Mouse (Mus musculus) gastrocnemius, postnatal 10 days (tissue): ENCODE data around the gene Dip2b. TPM values are rescaled to one million over a fixed set of nuclear protein-coding genes. Genes with fewer than 3 reads are reported as not detected.
"Not testable (repeated sequence)": the region's sequence is repeated elsewhere in the genome, so short reads cannot be mapped to it uniquely, and the experiment has no call there.

Experiments used
- DNase-seq: peaks from one replicate; pipeline ENCODE4 v3.0.0; 2021; ENCODE audit warnings: mixed read lengths
- total RNA-seq, 2 experiments: library from RNA; stranded (reverse); gene quantifications; 2 replicates each; pipeline ENCODE4 v1.2.3; 2021

Gene Dip2b
- total RNA-seq, 2 experiments from 2014 or later: 17.5 to 19.3 TPM

GRCm38 (mm10) chr15:100220916-100221315 lies 182.5 kb downstream of the Dip2b start:
- no peak for DNase-seq

DNA sequence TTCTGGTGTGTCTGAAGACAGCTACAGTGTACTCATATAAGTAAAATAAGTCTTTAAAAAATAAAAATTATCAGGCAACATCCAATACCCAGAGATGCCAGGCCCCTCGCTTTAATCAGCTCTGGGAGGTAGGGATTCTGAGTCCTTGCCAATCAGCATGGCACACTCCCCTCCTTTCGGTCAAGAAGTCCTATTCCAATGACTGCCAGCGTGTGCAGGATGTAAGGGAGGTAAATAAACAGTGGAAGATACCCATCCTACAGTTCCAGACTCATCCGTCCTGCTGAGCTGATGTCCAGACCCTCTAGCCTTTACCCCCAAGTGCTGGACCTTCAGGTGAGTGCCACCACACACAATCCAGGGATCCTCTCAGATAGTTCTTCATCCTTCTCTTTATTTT lies 186.9 kb downstream of the Dip2b start:
- no peak for DNase-seq

- no peak for DNase-seq
Observed at GRCm38 (mm10) chr15:100225891-100226290, 187.4 kb downstream of the Dip2b start.

DNA sequence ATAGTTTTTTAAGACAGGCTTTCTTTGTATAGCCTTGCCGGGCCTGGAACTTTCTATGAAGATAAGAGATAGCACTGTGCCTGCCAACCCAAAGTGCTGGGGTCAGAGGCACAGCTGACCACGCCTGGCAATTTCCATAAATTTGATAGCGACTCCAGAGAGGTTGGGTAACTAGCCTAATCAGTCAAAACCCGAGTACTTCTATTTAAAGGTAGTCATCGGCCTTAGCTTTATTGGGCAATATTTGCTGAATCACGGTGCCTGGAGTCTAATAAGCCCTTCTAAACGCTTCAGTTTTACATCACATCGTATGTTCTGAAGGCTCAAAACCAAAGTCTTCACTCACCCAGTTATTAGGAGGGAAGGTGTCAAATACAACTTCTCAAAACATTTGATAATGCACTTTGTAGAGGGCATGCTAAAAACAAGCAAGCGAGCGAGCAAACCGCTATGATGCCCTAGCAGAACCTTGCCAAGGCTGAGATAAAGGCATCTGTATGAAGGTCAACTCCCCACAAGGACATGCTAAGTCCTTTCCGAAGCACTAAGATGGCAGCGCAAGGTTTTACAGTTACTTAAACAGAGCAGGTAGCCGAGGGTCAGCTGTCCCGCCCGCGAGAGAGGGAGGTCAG lies 188.7 kb downstream of the Dip2b start:
- DNase-seq: peak; percentile 13

GRCm38 (mm10) chr15:100227663-100228534 lies 189.4 kb downstream of the Dip2b start, which contains the start of gene Atf1:
Gene Atf1 (plus strand): TSS chr15:100227819.
- peak; percentile 97 for DNase-seq

DNA sequence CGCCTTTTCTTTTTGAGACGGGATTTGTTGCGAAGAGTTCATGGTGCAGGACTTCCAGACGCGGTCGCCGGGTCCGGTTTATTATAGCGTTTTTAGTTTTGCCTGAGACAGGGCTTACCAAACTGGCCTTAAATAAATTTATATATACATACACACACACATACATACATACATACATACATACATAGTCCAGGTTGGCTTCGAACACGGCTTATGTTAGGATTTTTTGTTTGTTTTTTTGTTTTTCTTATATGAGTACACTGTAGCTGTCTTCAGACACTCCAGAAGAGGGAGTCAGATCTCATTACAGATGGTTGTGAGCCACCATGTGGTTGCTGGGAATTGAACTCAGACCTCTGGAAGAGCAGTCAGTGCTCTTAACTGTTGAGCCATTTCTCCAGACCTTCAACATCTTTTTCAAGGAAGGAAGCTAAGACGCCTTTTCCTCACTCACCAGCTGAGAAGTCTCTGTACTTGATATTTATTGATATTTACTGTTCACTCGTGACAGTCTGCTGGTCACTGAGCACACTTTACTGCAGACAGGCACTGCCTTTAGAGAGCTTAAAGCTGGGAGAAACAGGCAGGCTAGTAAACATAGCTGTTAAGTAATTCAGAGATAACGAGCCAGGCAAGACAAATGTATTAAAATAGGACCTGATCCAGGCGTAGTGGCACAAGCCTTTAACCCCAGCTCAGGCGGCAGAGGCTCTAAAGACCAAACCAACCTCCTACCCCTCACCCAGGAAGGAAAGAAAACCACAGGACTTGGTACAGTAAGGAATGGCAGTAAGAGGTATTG lies 190.3 kb downstream of the Dip2b start:
- DNase-seq: no peak

GRCm38 (mm10) chr15:100230655-100231054 lies 192.2 kb downstream of the Dip2b start:
- no peak for DNase-seq

- DNase-seq: no peak
Observed at GRCm38 (mm10) chr15:100231616-100232525, 193.4 kb downstream of the Dip2b start.

- no peak for DNase-seq
Observed at GRCm38 (mm10) chr15:100235208-100235965, 196.9 kb downstream of the Dip2b start.

DNA sequence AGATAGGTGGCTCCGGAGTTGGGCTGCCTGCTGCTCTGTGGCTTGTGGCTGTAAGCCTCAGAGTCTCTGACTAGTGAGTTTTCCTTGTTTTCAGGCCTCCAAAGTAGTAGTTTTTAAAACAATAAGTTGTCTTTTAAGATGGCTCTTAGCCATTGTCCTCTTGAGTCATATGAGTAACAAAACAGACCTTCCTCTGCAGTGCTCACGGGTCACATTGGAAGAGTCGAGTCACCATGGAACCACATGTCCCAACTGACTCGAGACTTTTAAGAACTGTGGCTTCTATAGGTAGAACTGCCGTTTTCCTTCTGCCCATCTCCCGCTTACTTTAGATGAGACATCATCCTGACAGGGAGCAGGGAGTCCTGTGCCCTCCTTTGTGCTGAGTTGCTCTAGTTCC lies 198.5 kb downstream of the Dip2b start:
- DNase-seq: no peak

DNA sequence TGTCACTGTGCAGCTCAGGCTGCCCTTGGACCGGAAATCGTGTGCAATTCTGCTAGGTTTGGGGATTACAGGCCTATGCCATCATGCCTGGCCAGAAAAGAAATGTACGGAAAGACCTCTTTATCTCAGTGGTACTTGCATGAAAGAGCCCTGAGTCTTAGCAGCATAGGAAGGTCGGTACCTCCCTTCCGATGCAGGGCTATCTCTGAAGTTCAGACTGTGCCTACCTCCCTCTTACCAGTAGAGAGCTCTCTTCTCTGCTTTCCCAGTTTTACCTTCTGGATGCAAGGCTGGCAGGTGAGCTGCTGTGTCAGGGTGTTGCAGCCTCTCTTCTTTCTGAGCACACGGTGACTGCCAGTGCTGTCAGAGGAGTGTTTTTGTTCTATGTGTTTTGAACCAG lies 203.3 kb downstream of the Dip2b start:
- DNase-seq: no peak

- no peak for DNase-seq
Observed at GRCm38 (mm10) chr15:100245951-100246350, 207.5 kb downstream of the Dip2b start.

GRCm38 (mm10) chr15:100247296-100247695 lies 208.8 kb downstream of the Dip2b start:
- no peak for DNase-seq

DNA sequence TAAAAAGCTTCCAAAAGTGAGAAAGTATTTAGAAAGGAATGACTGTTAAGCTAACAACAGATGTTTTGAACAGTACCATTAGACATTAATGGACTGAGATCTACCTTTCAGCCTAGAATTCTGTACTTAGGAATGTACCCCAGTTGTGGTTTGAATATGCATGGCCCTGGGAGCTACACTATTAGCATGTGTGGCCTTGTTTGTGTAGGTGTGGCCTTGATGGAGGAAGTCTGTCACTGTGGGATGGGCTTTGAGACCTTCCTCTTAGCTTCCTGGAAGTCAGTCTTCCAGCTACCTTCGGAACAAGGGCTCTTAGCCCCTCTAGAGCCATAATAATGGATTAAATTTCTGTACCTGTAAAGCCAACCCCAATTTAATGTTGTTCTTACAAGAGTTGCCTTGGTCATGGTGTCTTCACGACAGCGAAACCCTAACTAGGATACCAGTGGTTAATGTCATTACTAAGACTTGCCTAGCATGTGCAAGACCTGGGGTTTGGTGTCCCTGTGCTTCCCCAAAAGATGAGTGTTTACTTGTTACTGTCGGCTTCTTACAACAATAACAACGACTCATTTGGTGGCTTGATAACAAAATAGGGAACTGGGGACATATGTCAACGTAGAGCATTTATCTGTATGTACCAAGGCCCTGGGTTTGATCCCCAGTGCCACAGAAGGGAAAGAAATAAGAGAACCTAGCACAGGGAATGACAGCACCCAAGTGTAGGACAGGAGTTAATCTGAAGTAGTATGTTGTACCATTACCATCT lies 210.4 kb downstream of the Dip2b start:
- DNase-seq: no peak

DNA sequence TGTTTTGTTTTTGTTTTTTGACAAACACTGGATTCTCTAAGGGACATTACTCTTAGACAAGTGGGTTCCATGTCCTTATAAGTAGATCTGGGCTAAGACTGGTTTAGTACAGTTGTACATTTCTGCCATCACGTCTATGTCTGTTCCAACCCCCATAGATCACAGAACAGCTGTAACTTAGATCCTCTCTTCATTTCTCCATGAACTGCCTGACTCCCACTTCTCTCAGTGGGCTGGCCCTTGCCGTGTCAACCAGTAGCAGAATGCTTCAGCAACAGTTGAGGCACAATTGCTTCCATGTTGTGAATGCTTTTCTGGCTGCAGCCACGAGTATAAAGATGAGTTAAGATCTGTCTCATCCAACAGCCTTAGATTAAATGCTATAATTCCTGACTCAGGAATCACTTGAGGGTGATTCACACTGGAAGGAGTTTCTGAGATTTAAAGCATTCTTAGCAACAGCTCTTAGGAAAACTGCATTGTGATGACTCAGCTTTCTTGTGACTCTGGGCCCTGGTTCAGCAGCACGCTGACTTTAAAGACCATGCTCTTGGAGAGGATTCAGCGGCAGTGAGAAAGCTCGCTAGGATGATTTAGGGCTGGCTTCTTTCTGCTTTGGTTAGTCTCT lies 212.8 kb downstream of the Dip2b start:
- no peak for DNase-seq

DNA sequence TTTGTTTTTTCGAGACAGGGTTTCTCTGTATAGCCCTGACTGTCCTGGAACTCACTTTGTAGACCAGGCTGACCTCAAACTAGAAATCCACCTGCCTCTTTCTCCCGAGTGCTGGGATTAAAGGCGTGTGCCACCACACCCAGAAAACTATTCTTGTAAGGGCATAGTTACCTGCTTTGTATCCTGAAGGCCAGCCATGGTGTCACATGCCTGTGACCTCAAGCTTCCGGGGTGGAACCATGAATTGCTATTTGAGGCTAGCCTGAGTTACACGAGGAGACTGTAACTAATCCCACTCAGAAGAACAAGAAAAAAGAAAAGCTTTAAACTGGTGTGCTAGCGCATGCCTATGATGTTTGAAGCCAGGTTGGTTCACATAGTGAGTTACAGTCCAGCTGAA lies 217.9 kb downstream of the Dip2b start:
- no peak for DNase-seq

DNA sequence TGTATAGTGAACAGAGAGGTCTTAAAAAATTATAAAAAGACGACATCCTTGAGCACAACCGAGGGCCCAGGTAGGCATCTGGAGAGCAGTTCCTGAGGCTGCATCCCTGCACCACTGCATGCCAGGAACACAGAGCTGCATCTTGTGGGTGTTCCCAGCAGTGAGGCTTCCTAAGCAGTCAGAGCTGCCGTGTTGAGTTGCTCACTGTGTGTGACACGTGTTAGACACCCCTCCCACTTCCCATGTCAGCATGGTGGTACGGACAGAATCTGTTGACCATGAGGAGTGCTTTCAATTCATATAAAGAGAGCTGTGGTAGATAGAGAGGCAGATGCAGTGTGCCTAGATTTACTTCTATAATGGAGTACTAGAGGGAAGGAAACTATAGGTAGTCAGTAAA lies 218.8 kb downstream of the Dip2b start:
- no peak for DNase-seq

GRCm38 (mm10) chr15:100258646-100259425 lies 220.4 kb downstream of the Dip2b start:
- DNase-seq: no peak

DNA sequence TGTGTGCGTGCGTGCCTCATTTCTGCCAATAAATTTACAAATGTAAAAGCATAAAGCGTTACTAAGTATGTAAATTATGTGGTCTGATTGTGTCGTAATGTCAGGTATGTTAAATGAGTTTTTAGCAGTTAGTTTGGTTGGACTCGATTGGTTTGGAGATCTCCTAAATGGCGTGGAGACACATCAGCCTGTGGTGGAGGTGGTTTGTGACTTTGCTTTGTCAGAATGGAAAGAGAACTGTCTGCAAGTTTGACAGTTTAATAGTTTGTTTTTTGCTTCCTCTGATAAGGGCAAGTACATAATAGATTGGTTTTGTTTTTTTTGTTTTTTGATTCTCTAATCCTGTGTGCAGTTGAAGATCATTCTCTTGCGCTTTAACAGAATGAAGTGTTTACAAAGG lies 221.9 kb downstream of the Dip2b start:
- not testable (repeated sequence) for DNase-seq
